In genomic region chr1:95459355-95459754, GRCm38 (mm10) we compare ENCODE assay signal across 13 mouse cellular contexts.
"Had no signal": no experiment of that assay in that cellular context is flagged by ENCODE, and none has a peak within 500 bp of the region (broad histone marks: within the 10 kb centered on the region; RNA-seq: fewer than 3 reads in every experiment).

No protein-coding gene starts in this region.

- DNase-seq: kidney, adult 2 months; kidney, postnatal 14 days; liver; liver, embryonic 13.5 days; lung, adult 18-20 months; thymus, adult 18-20 months; thymus, postnatal 14 days had no signal

- H3K9me3 ChIP-seq: kidney, embryonic 15.5 days; liver, embryonic 13.5 days; neural tube, embryonic 15.5 days had no signal

- H3K4me3 ChIP-seq: kidney, embryonic 15.5 days; limb, embryonic 12.5 days; liver, embryonic 13.5 days; megakaryocyte, embryonic 14.5 days; neural tube, embryonic 15.5 days had no signal

- H3K27ac ChIP-seq: kidney, embryonic 15.5 days; limb, embryonic 12.5 days; liver, embryonic 13.5 days; neural tube, embryonic 15.5 days had no signal

- H3K36me3 ChIP-seq: kidney, embryonic 15.5 days; limb, embryonic 12.5 days; liver, embryonic 13.5 days; neural tube, embryonic 15.5 days had no signal

- H3K4me1 ChIP-seq: kidney, embryonic 15.5 days; limb, embryonic 12.5 days; liver, embryonic 13.5 days; neural tube, embryonic 15.5 days had no signal

- ATAC-seq: intestine, embryonic 16.5 days; midbrain, embryonic 16.5 days had no signal

- H3K27me3 ChIP-seq: kidney, embryonic 15.5 days; limb, embryonic 12.5 days; liver, embryonic 13.5 days; megakaryocyte, embryonic 14.5 days; neural tube, embryonic 15.5 days had no signal
